Mouse (Mus musculus) hindbrain, embryonic 10.5 days (tissue): ENCODE measurements around the gene Btrc. TPM values are rescaled to one million over a fixed set of nuclear protein-coding genes. Genes with fewer than 3 reads are reported as not detected.
"Not testable (repeated sequence)": the region's sequence is repeated elsewhere in the genome, so short reads cannot be mapped to it uniquely, and the experiment has no call there.

Source experiments
- DNase-seq: peaks from one replicate; pipeline ENCODE4 v3.0.0-alpha.2; 2017; ENCODE audit warnings: low spot score
- H3K27ac ChIP-seq: fragments of 300-500 bp; sonication (generic); 2 replicates; pipeline ENCODE4 v1.5.1; 2016; ENCODE audit warnings: mild to moderate bottlenecking, moderate library complexity
- H3K27me3 ChIP-seq: fragments of 300-500 bp; sonication (generic); 2 replicates; pipeline ENCODE4 v1.6.1; 2016; ENCODE audit warnings: mild to moderate bottlenecking; ENCODE audit not compliant: poor library complexity, insufficient read depth, severe bottlenecking
- H3K36me3 ChIP-seq: fragments of 300-500 bp; sonication (generic); 2 replicates; pipeline ENCODE4 v1.6.1; 2016; ENCODE audit warnings: mild to moderate bottlenecking, moderate library complexity
- H3K4me1 ChIP-seq: fragments of 300-500 bp; sonication (generic); replicated peaks from 2 replicates; pipeline ENCODE4 v1.6.1; 2016; ENCODE audit warnings: mild to moderate bottlenecking
- H3K4me3 ChIP-seq: fragments of 300-500 bp; sonication (generic); 2 replicates; pipeline ENCODE4 v1.5.1; 2016; ENCODE audit warnings: mild to moderate bottlenecking, moderate library complexity
- H3K9me3 ChIP-seq: fragments of 300-500 bp; sonication (generic); 2 replicates; pipeline ENCODE4 v1.6.1; 2016; ENCODE audit warnings: mild to moderate bottlenecking, moderate library complexity
- WGBS: fragments of 180-500 bp; shearing (Covaris S2); methylation state at CpG from one replicate; pipeline ENCODE4 v1.1.7; 2016; 5-methylcytosine and 5-hydroxymethylcytosine counted together
- polyA plus RNA-seq: library from polyadenylated mRNA; unstranded; fragments of >200 nt; fragmentation: Nextera tagmentation; extraction: Ambion mirVana; gene quantifications from 2 replicates; pipeline ENCODE4 v1.2.1, GENCODE M21; 2016

Btrc gene
- polyA plus RNA-seq, 1 experiment from 2014 or later: 48.1 TPM

GRCm38 (mm10) chr19:45432351-45432750, 68.8 kb downstream of the Btrc start:
- H3K4me1 ChIP-seq: 0 out of 2 replicates have a peak, but pooled peaks cover 2% of the 10 kb centered on the region
- WGBS: 74% methylated on average over 3 of the region's 3 CpGs
- no peaks in the 10 kb centered on the region for H3K36me3 ChIP-seq
- no peak overlapping the region for H3K4me3 ChIP-seq
- no peak overlapping the region for H3K27ac ChIP-seq
- H3K9me3 ChIP-seq: no peaks in the 10 kb centered on the region
- DNase-seq: no peak
- peaks cover 3% of the 10 kb centered on the region for H3K27me3 ChIP-seq

DNA sequence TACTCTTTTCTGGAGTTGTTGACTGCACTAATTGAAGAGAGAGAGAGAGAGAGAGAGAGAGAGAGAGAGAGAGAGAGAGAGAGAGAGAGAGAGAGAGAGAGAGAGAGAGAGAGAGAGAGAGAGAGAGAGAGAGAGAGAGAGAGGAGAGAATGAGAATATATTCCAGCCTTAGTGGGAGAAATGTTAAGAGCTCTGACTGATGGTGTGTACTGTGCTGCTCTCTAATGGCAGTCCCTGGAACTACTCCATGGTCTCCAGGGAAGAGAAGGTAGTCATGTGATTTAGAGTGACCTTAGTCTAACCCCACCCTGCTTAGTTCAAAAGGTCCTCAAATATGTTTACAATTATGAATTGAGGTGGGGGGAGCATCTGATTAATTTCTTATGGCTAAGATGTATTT, 72.5 kb downstream of the Btrc start:
- not testable (repeated sequence) for H3K4me3 ChIP-seq, H3K9me3 ChIP-seq, H3K27ac ChIP-seq, H3K4me1 ChIP-seq, H3K36me3 ChIP-seq
- H3K27me3 ChIP-seq: peaks cover 19% of the 10 kb centered on the region
- peak; percentile 59 for DNase-seq

GRCm38 (mm10) chr19:45437175-45437574, 73.6 kb downstream of the Btrc start:
- Histone ChIP-seq H3K27ac (no peak overlapping the region), H3K27me3 (peaks cover 19% of the 10 kb centered on the region), H3K4me1 (peaks cover 12% of the 10 kb centered on the region), H3K36me3 (no peaks in the 10 kb centered on the region), H3K9me3 (no peaks in the 10 kb centered on the region), H3K4me3 (no peak overlapping the region)
- WGBS: 88% methylated on average over 4 of the region's 4 CpGs
- no peak for DNase-seq

DNA sequence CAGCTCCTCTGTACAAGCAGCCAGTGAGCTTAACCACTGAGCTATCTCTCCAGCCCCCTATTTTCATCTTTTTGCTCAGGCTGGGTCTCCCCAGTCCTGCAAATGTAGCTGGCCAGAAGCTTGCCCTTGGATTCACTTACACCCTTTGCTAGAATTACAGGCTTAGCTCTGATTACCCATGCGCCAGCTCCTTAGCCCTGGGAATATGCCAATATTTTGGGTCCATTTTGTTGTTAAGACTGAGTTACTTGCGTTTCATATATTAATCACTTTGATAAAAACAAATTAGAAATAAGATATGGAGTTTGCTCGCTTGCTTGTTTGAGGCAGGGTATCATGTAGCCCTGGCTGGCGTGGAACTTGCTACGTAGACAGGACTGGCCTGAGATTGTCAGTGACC, 74.7 kb downstream of the Btrc start:
- Histone ChIP-seq H3K27me3 (peaks cover 23% of the 10 kb centered on the region), H3K9me3 (no peaks in the 10 kb centered on the region), H3K4me1 (peaks cover 10% of the 10 kb centered on the region), H3K27ac (no peak overlapping the region), H3K36me3 (no peaks in the 10 kb centered on the region), H3K4me3 (no peak overlapping the region)
- WGBS: 94% methylated on average over 5 of the region's 5 CpGs
- no peak for DNase-seq

- H3K27ac ChIP-seq: no peak overlapping the region
- DNase-seq: no peak
- no peaks in the 10 kb centered on the region for H3K9me3 ChIP-seq
- peaks cover 10% of the 10 kb centered on the region for H3K4me1 ChIP-seq
- peaks cover 28% of the 10 kb centered on the region for H3K27me3 ChIP-seq
- WGBS: 79% methylated on average over 6 of the region's 6 CpGs
- no peak overlapping the region for H3K4me3 ChIP-seq
- H3K36me3 ChIP-seq: no peaks in the 10 kb centered on the region
Measured at GRCm38 (mm10) chr19:45438928-45439846, 75.7 kb downstream of the Btrc start.

DNA sequence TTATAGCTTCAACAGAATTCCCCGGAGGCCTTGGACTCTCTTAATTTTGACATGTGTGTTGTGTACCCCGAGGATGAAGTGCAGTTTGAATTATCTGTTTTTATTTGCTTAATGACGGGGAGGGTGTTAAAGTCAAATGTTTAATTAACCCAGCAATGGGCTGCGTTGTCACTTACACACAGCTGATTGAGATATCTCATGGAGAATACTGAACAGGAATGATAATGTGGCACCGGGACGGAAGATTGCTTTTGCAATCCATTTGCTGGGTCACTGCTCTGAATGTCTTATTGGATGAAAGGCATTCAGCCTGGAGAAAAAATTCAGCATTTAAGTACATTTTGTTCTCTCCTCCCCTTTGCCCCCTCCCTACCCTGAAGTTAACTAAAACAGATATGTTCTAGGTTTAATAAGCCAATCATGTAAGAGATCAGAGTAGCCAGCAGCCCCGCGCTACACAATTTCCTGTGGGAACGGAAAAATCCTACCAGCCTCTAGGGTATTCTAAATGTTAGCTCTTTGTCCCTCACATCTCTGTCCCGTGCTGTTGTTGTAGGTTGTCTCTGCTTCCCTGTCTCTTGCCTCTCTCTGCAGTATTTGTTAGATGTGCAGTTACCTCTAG, 77.1 kb downstream of the Btrc start:
- Histone ChIP-seq H3K4me1 (peaks cover 13% of the 10 kb centered on the region), H3K36me3 (no peaks in the 10 kb centered on the region), H3K27ac (no peak overlapping the region), H3K27me3 (peaks cover 38% of the 10 kb centered on the region), H3K4me3 (no peak overlapping the region), H3K9me3 (no peaks in the 10 kb centered on the region)
- 62% methylated on average over 10 of the region's 10 CpGs for WGBS
- no peak for DNase-seq

DNA sequence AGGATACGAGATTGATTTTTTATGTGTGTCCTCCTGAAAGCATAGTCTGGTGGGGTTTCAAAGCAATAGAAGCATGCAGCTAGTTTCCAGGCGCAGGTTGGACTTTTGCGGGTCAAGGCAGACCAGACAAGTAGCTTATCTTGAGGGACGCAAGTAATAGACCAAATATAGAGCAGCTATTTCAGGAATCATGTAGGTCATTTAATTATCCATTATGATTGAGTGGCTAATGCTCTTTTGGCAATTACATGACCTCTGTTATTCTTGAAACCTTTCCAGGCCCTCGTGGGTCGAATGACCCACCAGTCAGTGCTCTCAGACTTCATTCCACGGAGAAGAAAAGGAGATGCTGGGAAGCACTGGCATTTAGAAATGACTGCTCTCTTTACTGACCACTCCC, 78.2 kb downstream of the Btrc start:
- Histone ChIP-seq H3K9me3 (no peaks in the 10 kb centered on the region), H3K27me3 (peaks cover 38% of the 10 kb centered on the region), H3K27ac (no peak overlapping the region), H3K4me3 (no peak overlapping the region), H3K36me3 (no peaks in the 10 kb centered on the region), H3K4me1 (peaks cover 13% of the 10 kb centered on the region)
- 68% methylated on average over 7 of the region's 7 CpGs for WGBS
- DNase-seq: no peak

DNA sequence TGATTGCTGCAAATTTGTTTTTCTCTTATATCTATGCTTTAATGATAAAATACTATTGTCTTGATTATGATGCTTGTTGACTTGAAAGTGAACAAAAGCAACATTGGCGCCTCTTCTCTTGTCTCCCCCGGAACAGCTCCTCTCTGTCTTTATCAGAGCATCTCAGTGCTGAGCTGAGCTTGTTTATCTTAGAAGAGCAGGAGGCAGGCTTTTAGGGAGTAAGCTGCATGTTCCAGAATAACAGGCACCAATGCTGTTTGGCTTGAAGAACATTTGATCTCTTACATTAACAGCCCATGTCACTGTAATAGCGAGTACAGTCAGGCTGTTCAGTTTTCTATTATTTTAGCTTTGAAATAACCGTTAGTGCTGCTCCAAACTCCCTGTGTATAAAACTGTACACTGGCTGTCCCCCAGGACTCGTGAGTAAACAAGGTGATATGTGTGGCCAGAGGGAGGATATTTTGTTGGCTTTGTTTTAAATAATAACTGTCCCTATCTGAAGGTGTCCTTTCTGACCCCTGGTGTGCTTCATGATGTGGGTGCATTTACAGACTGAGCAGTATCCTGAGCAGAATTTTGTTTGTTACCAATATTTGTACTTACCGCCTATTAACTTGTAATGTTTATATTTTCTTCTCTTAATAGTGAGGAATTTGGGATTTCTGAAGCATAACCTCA, 81.9 kb downstream of the Btrc start:
- no peak for DNase-seq
- Histone ChIP-seq H3K4me3 (no peak overlapping the region), H3K36me3 (no peaks in the 10 kb centered on the region), H3K9me3 (no peaks in the 10 kb centered on the region), H3K27ac (no peak overlapping the region; the same call in 1 of the 2 replicates), H3K4me1 (peaks cover 13% of the 10 kb centered on the region), H3K27me3 (peaks cover 52% of the 10 kb centered on the region)
- 74% methylated on average over 6 of the region's 6 CpGs for WGBS

DNA sequence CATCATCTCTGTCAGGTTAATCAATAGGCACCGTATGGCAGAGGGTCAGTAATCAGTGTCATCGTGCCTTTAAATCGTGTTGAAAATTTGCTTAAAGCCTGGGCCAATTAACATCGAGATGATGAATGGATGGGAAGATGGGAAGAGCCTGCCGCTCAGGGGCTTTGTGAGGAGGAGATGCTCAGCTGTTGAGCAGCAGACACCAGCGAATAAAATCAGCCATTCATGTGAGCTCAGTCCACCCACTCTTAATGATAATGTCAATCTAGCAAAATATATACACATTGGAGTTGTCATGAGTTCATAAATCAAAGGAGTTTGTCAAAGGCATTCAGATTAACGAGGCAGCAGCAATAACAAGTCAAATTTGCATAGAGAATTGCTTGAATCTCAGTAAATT, 83.1 kb downstream of the Btrc start:
- Histone ChIP-seq H3K27ac (no peak overlapping the region), H3K4me1 (0 out of 2 replicates have a peak, but pooled peaks cover 6% of the 10 kb centered on the region), H3K27me3 (peaks cover 57% of the 10 kb centered on the region), H3K4me3 (no peak overlapping the region), H3K9me3 (no peaks in the 10 kb centered on the region), H3K36me3 (no peaks in the 10 kb centered on the region)
- WGBS: 68% methylated on average over 7 of the region's 7 CpGs
- DNase-seq: no peak

- peaks cover 62% of the 10 kb centered on the region for H3K27me3 ChIP-seq
- no peak for DNase-seq
- 90% methylated on average over 2 of the region's 2 CpGs for WGBS
- H3K36me3 ChIP-seq: no peaks in the 10 kb centered on the region
- H3K27ac ChIP-seq: no peak overlapping the region
- no peaks in the 10 kb centered on the region for H3K9me3 ChIP-seq
- H3K4me3 ChIP-seq: no peak overlapping the region
- 0 out of 2 replicates have a peak, but pooled peaks cover 3% of the 10 kb centered on the region for H3K4me1 ChIP-seq
Measured at GRCm38 (mm10) chr19:45447222-45447621, 83.7 kb downstream of the Btrc start.

DNA sequence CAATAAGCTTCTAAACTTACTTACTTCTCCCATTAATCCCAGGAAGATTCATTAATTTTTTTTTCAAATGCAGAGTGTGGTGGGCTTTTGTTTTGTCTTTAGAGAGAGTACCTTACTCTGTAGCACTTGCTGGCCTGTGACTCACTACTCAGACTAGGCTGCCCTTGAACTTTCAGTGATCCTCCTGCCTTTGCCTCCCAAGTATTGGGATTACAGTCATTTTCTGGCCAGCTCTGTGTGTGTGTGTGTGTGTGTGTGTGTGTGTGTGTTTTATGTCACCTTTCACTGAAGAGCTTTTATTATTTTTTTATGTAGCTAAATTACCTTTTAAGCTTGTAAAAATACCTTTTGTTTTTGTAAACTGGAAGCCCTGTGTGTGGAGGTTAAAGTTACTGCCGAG, 84.4 kb downstream of the Btrc start:
- WGBS: 87% methylated on average over 1 of the region's 1 CpGs
- H3K27me3 ChIP-seq: peaks cover 68% of the 10 kb centered on the region

DNA sequence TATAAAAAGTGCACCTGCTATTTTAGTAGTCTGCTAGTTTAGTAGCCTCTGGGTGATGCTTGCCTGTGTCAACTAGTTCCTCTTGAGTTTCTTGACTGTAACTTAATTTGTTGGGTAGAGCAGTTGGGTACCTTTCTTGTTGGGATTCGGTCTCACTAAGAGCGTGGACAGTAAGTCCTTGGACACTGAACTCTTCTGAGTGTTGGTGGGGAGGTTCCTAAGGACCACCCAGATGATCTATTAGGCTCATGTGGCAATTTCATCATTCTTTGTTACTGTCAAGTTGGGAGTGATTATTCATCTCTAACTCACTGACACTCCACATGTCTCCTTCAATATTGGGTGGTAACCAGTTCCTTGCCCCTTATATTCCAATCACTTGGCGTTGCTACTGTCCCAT, 90.9 kb downstream of the Btrc start:
- H3K27me3 ChIP-seq: peaks cover 91% of the 10 kb centered on the region

More for the DNA sequence above, 84.4 kb downstream of the Btrc start:
- Histone ChIP-seq H3K4me1 (0 out of 2 replicates have a peak, but pooled peaks cover 3% of the 10 kb centered on the region), H3K9me3 (no peaks in the 10 kb centered on the region), H3K36me3 (no peaks in the 10 kb centered on the region), H3K4me3 (no peak overlapping the region), H3K27ac (no peak overlapping the region)
- no peak for DNase-seq

GRCm38 (mm10) chr19:45456896-45457295, 93.4 kb downstream of the Btrc start:
- Histone ChIP-seq H3K9me3 (no peaks in the 10 kb centered on the region), H3K36me3 (no peaks in the 10 kb centered on the region), H3K4me1 (peaks cover 29% of the 10 kb centered on the region), H3K4me3 (no peak overlapping the region), H3K27me3 (peaks cover 99% of the 10 kb centered on the region), H3K27ac (no peak overlapping the region)
- WGBS: 88% methylated on average over 7 of the region's 7 CpGs
- DNase-seq: no peak

More for the DNA sequence above, 90.9 kb downstream of the Btrc start:
- no peak for DNase-seq
- Histone ChIP-seq H3K4me1 (peaks cover 13% of the 10 kb centered on the region), H3K4me3 (no peak overlapping the region), H3K27ac (no peak overlapping the region), H3K9me3 (no peaks in the 10 kb centered on the region), H3K36me3 (no peaks in the 10 kb centered on the region)
- WGBS: 97% methylated on average over 3 of the region's 3 CpGs
